Mouse (Mus musculus) frontal cortex, postnatal 14 days (tissue): Measurements from ENCODE around the gene Txlng.

Experiments used
- DNase-seq, 2 experiments: peaks; one replicate each; pipeline ENCODE4 v3.0.0; 2022; ENCODE audit warnings: low spot score in 2 of 2

Gene Txlng

GRCm38 (mm10) chrX:162760115-162760942 is 68.9 kb downstream of the Txlng start, which contains the start of gene Rbbp7:
Gene Rbbp7, plus strand, starts transcription at chrX:162760402.
- peak; percentile 82 to 86 for DNase-seq

GRCm38 (mm10) chrX:162759251-162760114 is 69.8 kb downstream of the Txlng start:
- peak; percentile 14 to 29 for DNase-seq

- no peak for DNase-seq
Observed at GRCm38 (mm10) chrX:162756058-162756457, 73.2 kb downstream of the Txlng start.

- DNase-seq, result no peak
Observed at GRCm38 (mm10) chrX:162754314-162754713, 74.9 kb downstream of the Txlng start.

- DNase-seq, result no peak
Observed at GRCm38 (mm10) chrX:162752418-162752817, 76.8 kb downstream of the Txlng start.

- no peak for DNase-seq
Observed at GRCm38 (mm10) chrX:162748696-162749420, 80.4 kb downstream of the Txlng start.

- DNase-seq, result peak in 1 of 2 experiments; percentile 7
Observed at GRCm38 (mm10) chrX:162736140-162736659, 93.1 kb downstream of the Txlng start.

GRCm38 (mm10) chrX:162734997-162735929 is 94.0 kb downstream of the Txlng start:
- peak; percentile 39 to 48 for DNase-seq

- no peak for DNase-seq
Observed at GRCm38 (mm10) chrX:162730031-162730430, 99.2 kb downstream of the Txlng start.
